Mouse (Mus musculus) kidney, adult 11 months (tissue): ENCODE data around the gene Pnma1.

Experiments used
- DNase-seq: peaks from one replicate; pipeline ENCODE4 v3.0.0; 2022

The Pnma1 gene

GRCm38 (mm10) chr12:84147954-84148621, at the start of gene Pnma1:
Pnma1 (minus strand) TSS chr12:84148489.
- DNase-seq = peak; percentile 31

- DNase-seq = no peak
These were observed 46.9 kb upstream of the Pnma1 start for GRCm38 (mm10) chr12:84195195-84195594.

GRCm38 (mm10) chr12:84194400-84195109, 46.3 kb upstream of the Pnma1 start:
- no peak for DNase-seq

GRCm38 (mm10) chr12:84193642-84194399, 45.5 kb upstream of the Pnma1 start:
- peak; percentile 96 for DNase-seq

GRCm38 (mm10) chr12:84192741-84193641, 44.7 kb upstream of the Pnma1 start:
- peak; percentile 37 for DNase-seq

- no peak for DNase-seq
These were observed 44.0 kb upstream of the Pnma1 start for GRCm38 (mm10) chr12:84192280-84192679.

GRCm38 (mm10) chr12:84191770-84192169, 43.5 kb upstream of the Pnma1 start:
- DNase-seq = no peak

GRCm38 (mm10) chr12:84191190-84191589, 42.9 kb upstream of the Pnma1 start:
- DNase-seq = no peak

GRCm38 (mm10) chr12:84190151-84190820, 42.0 kb upstream of the Pnma1 start:
- no peak for DNase-seq

- no peak for DNase-seq
These were observed 40.7 kb upstream of the Pnma1 start for GRCm38 (mm10) chr12:84188881-84189444.

- DNase-seq = no peak
These were observed 39.7 kb upstream of the Pnma1 start for GRCm38 (mm10) chr12:84187752-84188601.

GRCm38 (mm10) chr12:84186950-84187349, 38.7 kb upstream of the Pnma1 start:
- DNase-seq = peak; percentile 86

- no peak for DNase-seq
These were observed 38.2 kb upstream of the Pnma1 start for GRCm38 (mm10) chr12:84186536-84186935.

GRCm38 (mm10) chr12:84185547-84185946, 37.3 kb upstream of the Pnma1 start:
- no peak for DNase-seq

GRCm38 (mm10) chr12:84184979-84185378, 36.7 kb upstream of the Pnma1 start:
- DNase-seq = no peak

- no peak for DNase-seq
These were observed 33.7 kb upstream of the Pnma1 start for GRCm38 (mm10) chr12:84181999-84182398.

GRCm38 (mm10) chr12:84180701-84181435, 32.6 kb upstream of the Pnma1 start:
- DNase-seq = peak; percentile 85

GRCm38 (mm10) chr12:84180090-84180489, 31.8 kb upstream of the Pnma1 start:
- no peak for DNase-seq

- DNase-seq = no peak
These were observed 30.6 kb upstream of the Pnma1 start for GRCm38 (mm10) chr12:84178652-84179445.
